Mouse (Mus musculus) bone marrow, adult 2 months (tissue): ENCODE results near the gene Acadsb.

Source experiments
- CTCF ChIP-seq: fragments of 200-500 bp; IDR thresholded peaks from 2 replicates; pipeline ENCODE4 v1.5.1; 2011; ENCODE audit warnings: low read length, control low read depth; ENCODE audit not compliant: control insufficient read depth, insufficient read depth
- POLR2A ChIP-seq: fragments of 200-500 bp; IDR thresholded peaks from 2 replicates; pipeline ENCODE4 v1.6.1; 2011; ENCODE audit warnings: low read depth, mild to moderate bottlenecking, control low read depth, low read length, borderline replicate concordance; ENCODE audit not compliant: control insufficient read depth

- TF ChIP-seq POLR2A (no peak), CTCF (no peak)
These were observed 38.9 kb upstream of the Acadsb start for GRCm38 (mm10) chr7:131371470-131371860.
